Mouse (Mus musculus) brain, adult 2 months (tissue): Measurements from ENCODE around the gene Pla2g7.

ENCODE experiments used
- DNase-seq: peaks from one replicate; pipeline ENCODE4 v3.0.0; 2011; ENCODE audit warnings: low read depth, low spot score

The Pla2g7 gene

DNA sequence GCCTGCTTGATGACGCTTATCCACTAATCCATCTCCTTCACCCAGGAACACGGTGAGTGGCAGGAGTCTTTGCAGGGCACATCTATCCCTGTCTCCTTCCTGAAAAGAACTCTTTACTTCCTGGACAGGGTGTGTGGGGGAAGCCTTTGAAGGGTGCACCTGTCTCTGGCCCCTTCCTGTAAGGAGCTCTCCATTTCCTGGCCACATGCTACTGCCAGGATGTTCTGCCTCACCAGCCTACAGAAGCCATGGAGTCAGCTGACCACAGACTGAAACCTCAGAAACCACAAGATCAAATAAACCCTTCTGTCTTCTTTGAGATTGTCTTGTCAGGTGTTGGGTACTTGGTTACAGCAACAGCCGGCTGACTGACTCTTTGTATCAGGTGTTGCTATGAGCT, 77.2 kb downstream of the Pla2g7 start:
- no peak for DNase-seq

DNA sequence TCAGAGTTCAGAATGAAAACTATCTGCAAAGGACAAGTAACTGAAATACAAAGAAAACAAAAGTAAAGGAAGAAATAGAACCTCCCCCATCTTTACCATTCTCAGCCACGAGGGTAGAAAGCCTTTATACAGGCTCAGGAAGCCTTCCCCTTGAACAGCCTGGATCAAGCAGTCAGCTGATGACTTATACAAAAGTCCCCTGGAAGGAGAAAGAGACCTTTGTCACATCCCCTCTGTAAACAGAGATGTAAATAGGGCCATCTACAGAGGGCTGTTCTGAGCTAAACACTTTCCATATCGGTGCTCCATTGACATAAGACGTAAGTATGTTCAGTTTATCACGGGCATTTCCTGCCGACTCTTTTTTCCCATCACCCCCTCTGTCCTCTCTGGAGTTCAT, 79.0 kb downstream of the Pla2g7 start:
- peak; percentile 39 for DNase-seq

DNA sequence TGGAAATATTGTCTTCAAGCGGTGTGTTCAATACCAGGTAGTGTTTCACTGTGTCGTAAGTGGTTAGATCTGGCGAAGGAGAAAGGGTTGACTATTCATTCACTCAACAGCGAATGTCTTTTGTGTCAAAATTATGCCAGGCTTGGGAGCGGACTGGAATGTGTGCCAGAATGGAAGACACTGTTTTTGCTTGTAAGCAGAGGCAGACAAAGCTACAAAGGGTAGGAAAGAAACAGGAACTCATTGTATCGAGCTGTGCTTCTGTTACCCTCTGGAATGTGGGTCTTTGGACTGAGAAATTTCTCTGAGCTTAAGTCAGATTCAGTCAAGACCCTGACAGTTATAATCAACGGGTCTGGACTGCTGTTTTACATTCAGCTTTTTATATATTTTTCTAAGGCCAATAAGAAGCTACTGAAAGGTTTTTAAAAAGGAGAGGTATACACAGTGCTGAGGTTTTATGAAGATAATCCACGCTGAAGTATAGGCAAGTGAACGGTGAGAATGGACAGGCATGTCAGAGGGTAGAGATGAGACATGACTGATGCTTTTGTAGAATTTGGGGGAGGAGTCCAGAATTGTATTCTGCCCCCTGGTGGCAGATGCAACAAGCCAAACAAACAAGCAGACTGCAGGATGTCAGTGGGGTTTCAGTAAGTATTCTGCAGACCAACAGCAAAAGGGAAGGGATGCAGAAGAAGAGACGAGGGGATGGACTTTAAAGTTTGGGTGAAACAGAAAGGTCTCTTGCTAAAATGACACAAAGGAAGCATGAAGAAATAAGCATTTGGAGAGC, 81.9 kb downstream of the Pla2g7 start:
- peak; percentile 77 for DNase-seq

GRCm38 (mm10) chr17:43651314-43652046, 83.6 kb downstream of the Pla2g7 start:
- DNase-seq: no peak
